In genomic region chr17:24644875-24645721, GRCm38 (mm10) we compare ENCODE assay signal across 8 mouse cellular contexts. TPM values are rescaled to one million over a fixed set of nuclear protein-coding genes. Genes with fewer than 3 reads are reported as not detected.
A peak's percentile ranks its signal among the peaks of the same experiment; 100 is the strongest.
DNase-seq lines count a peak whose midpoint lies in the region; TF ChIP-seq lines count a peak whose summit lies in the region.

No protein-coding gene starts in this region.

- peak overlapping the region; percentile 55 for H3K4me2 ChIP-seq in myocyte (ENCODE audit: low read depth)

- TF ChIP-seq CTCF in spleen, adult 2 months (IDR thresholded peaks at IDR 0.05; ENCODE audit: extremely low read depth, insufficient read depth, insufficient read length, insufficient replicate concordance): no peak

- intact Hi-C loops in heart, postnatal 10 days (cut with DNase I): no loop called here

- DNase-seq in spleen, adult 2 months (ENCODE audit: low read depth in 1 of 2, low spot score in 2 of 2): no peak
- DNase-seq in spleen, adult 12 weeks (ENCODE audit: low spot score): no peak
- DNase-seq in heart, postnatal 10 days: peak; percentile 67 to 69
- DNase-seq in limb, embryonic 10.5 days (ENCODE audit: low spot score): no peak
- DNase-seq in spleen, postnatal 14 days (ENCODE audit: low spot score in 2 of 2): no peak
- no peak for DNase-seq in urinary bladder, postnatal 25 days (ENCODE audit: low spot score)
- DNase-seq in urinary bladder, adult 2 months (ENCODE audit: low spot score): no peak

- no peak overlapping the region for H3ac ChIP-seq in myocyte (ENCODE audit: control insufficient read depth, insufficient read length)

- H3K27ac ChIP-seq in spleen, adult 2 months (ENCODE audit: insufficient read depth, low read length): peak overlapping the region; percentile 69
- H3K27ac ChIP-seq in limb, embryonic 10.5 days: peak overlapping the region; percentile 75

- no peak overlapping the region for H3K4me3 ChIP-seq in spleen, adult 2 months (ENCODE audit: extremely low read depth, insufficient read depth, insufficient read length)
- H3K4me3 ChIP-seq in limb, embryonic 10.5 days: no peak overlapping the region
- H3K4me3 ChIP-seq in myocyte: peak overlapping the region; percentile 5

- H3K36me3 ChIP-seq in spleen, adult 2 months (ENCODE audit: control insufficient read depth, insufficient read depth, low read length): no peaks in the 10 kb centered on the region
- peaks cover 51% of the 10 kb centered on the region for H3K36me3 ChIP-seq in limb, embryonic 10.5 days
- no peaks in the 10 kb centered on the region for H3K36me3 ChIP-seq in myocyte (ENCODE audit: control insufficient read depth, insufficient read depth)

- no peak for TF ChIP-seq POLR2A in spleen, adult 2 months (IDR thresholded peaks at IDR 0.05; ENCODE audit: low read depth, low read length)
- no peak for TF ChIP-seq POLR2A in myocyte (IDR thresholded peaks at IDR 0.05; ENCODE audit: insufficient read length, low read depth)

- no peaks in the 10 kb centered on the region for H3K79me2 ChIP-seq in myocyte (ENCODE audit: control insufficient read depth, insufficient read depth)

- no peaks in the 10 kb centered on the region for H3K9me3 ChIP-seq in limb, embryonic 10.5 days (replicated peaks)

- WGBS in spleen, adult 2 months: 78% methylated on average over 9 of the region's 9 CpGs
- WGBS in limb, embryonic 10.5 days: 89% methylated on average over 9 of the region's 9 CpGs

- H3K27me3 ChIP-seq in spleen, adult 2 months (ENCODE audit: control insufficient read depth, insufficient read depth, low read length): peaks cover 4% of the 10 kb centered on the region; the same call in 1 of the 2 replicates
- H3K27me3 ChIP-seq in limb, embryonic 10.5 days (ENCODE audit: low read depth, poor library complexity, severe bottlenecking): peaks cover 14% of the 10 kb centered on the region; the same call in 1 of the 2 replicates
- no peaks in the 10 kb centered on the region for H3K27me3 ChIP-seq in myocyte (ENCODE audit: control insufficient read depth, insufficient read depth, insufficient read length)

- peaks cover 4% of the 10 kb centered on the region for H3K4me1 ChIP-seq in spleen, adult 2 months (ENCODE audit: control insufficient read depth, insufficient read depth, insufficient read length)
- H3K4me1 ChIP-seq in limb, embryonic 10.5 days: peaks cover 77% of the 10 kb centered on the region

TF ChIP-seq in myocyte, 11 proteins besides CTCF, POLR2A, EP300 and RAD21:
- peak in 1 of 3 experiments; percentile 65 for TF ChIP-seq MYOG (IDR thresholded peaks at IDR 0.05; ENCODE audit: control insufficient read depth in 1 of 3, insufficient read depth in 1 of 3, insufficient read length in 2 of 3, low read depth in 2 of 3)
- TF ChIP-seq SRF (IDR thresholded peaks at IDR 0.05; ENCODE audit: control insufficient read depth, insufficient read length, low read depth): no peak
- peak in 1 of 3 experiments; percentile 72 for TF ChIP-seq MYOD1 (IDR thresholded peaks at IDR 0.05; ENCODE audit: control insufficient read depth in 1 of 3, insufficient read length in 2 of 3, low read depth in 2 of 3)
- no peak for TF ChIP-seq E2F4 (IDR thresholded peaks at IDR 0.05; ENCODE audit: insufficient read depth)

RNA-seq across cellular contexts. Expression of gene Slc9a3r2, which starts 5.0 kb away (rescaled TPM):
- polyA plus RNA-seq in spleen, adult 2 months (2012; rRNA removed): 62.2 and 66.7 TPM in 2 replicates
- 100 to 1,000 TPM; 108 to 133 TPM for total RNA-seq in heart, postnatal 10 days (2021)
- polyA plus RNA-seq in limb, embryonic 10.5 days (2016; fragmentation: Nextera tagmentation; extraction: Ambion mirVana): 47.2 and 57.1 TPM in 2 replicates
- polyA plus RNA-seq in myocyte (2012; fragmentation: generic; extraction: Trizol): 19.1 TPM
- 59.2 and 63.5 TPM in 2 replicates for polyA plus RNA-seq in urinary bladder, adult 2 months (2012; rRNA removed)

RNA-seq across cellular contexts. Expression of gene Nthl1, which starts 12.6 kb away (rescaled TPM):
- polyA plus RNA-seq in spleen, adult 2 months (2012; rRNA removed): 7.1 and 8.1 TPM in 2 replicates
- 1 to 10 TPM; 3.2 to 3.4 TPM for total RNA-seq in heart, postnatal 10 days (2021)
- 27.5 and 31.2 TPM in 2 replicates for polyA plus RNA-seq in limb, embryonic 10.5 days (2016; fragmentation: Nextera tagmentation; extraction: Ambion mirVana)
- 20.2 TPM for polyA plus RNA-seq in myocyte (2012; fragmentation: generic; extraction: Trizol)
- polyA plus RNA-seq in urinary bladder, adult 2 months (2012; rRNA removed): 21.7 and 22.0 TPM in 2 replicates

RNA-seq across cellular contexts. Expression of gene Tsc2, which starts 12.7 kb away (rescaled TPM):
- 86.1 and 90.2 TPM in 2 replicates for polyA plus RNA-seq in spleen, adult 2 months (2012; rRNA removed)
- 10 to 100 TPM; 86.0 to 95.6 TPM for total RNA-seq in heart, postnatal 10 days (2021)
- polyA plus RNA-seq in limb, embryonic 10.5 days (2016; fragmentation: Nextera tagmentation; extraction: Ambion mirVana): 63.2 and 79.5 TPM in 2 replicates
- polyA plus RNA-seq in myocyte (2012; fragmentation: generic; extraction: Trizol): 49.5 TPM
- polyA plus RNA-seq in urinary bladder, adult 2 months (2012; rRNA removed): 95.3 and 112 TPM in 2 replicates

RNA-seq across cellular contexts. Expression of gene Npw, which starts 13.2 kb away (rescaled TPM):
- polyA plus RNA-seq in spleen, adult 2 months (2012; rRNA removed): 0.71 and 1.7 TPM in 2 replicates
- total RNA-seq in heart, postnatal 10 days (2021): not detected
- 0.88 and 1.1 TPM in 2 replicates for polyA plus RNA-seq in limb, embryonic 10.5 days (2016; fragmentation: Nextera tagmentation; extraction: Ambion mirVana)
- not detected for polyA plus RNA-seq in myocyte (2012; fragmentation: generic; extraction: Trizol)
- polyA plus RNA-seq in urinary bladder, adult 2 months (2012; rRNA removed): 0.62 and 0.80 TPM in 2 replicates

RNA-seq across cellular contexts. Expression of gene Zfp598, which starts 24.4 kb away (rescaled TPM):
- 59.7 and 77.0 TPM in 2 replicates for polyA plus RNA-seq in spleen, adult 2 months (2012; rRNA removed)
- total RNA-seq in heart, postnatal 10 days (2021): 10 to 100 TPM; 25.1 to 25.4 TPM
- polyA plus RNA-seq in limb, embryonic 10.5 days (2016; fragmentation: Nextera tagmentation; extraction: Ambion mirVana): 34.5 and 36.7 TPM in 2 replicates
- polyA plus RNA-seq in myocyte (2012; fragmentation: generic; extraction: Trizol): 49.7 TPM
- 42.9 and 54.2 TPM in 2 replicates for polyA plus RNA-seq in urinary bladder, adult 2 months (2012; rRNA removed)

Comparison
In these comparisons a context has a peak if more than half of its experiments do, and no peak if none do; other contexts are left out.
1. DNase-seq: peak in heart, postnatal 10 days (2 of 2); none in spleen, adult 2 months (0 of 2), spleen, adult 12 weeks (single experiment), limb, embryonic 10.5 days (single experiment), spleen, postnatal 14 days (0 of 2), urinary bladder, postnatal 25 days (single experiment) and urinary bladder, adult 2 months (single experiment).